Mouse (Mus musculus) cerebellum, adult 2 months (tissue): ENCODE measurements around the gene Fam83g. TPM values are rescaled to one million over a fixed set of nuclear protein-coding genes. Genes with fewer than 3 reads are reported as not detected.

ENCODE experiments used
- DNase-seq, 2 experiments: peaks; one replicate each; pipeline ENCODE4 v3.0.0; 2021
- H3K27ac ChIP-seq: fragments of 200-500 bp; 2 replicates; pipeline ENCODE4 v1.5.1; 2012; ENCODE audit warnings: low read length, control low read depth, inconsistent platforms; ENCODE audit not compliant: insufficient read depth
- H3K27me3 ChIP-seq: fragments of 200-500 bp; 2 replicates; pipeline ENCODE4 v1.6.1; 2012; ENCODE audit warnings: inconsistent platforms, mild to moderate bottlenecking, low read length, moderate library complexity; ENCODE audit not compliant: control insufficient read depth, insufficient read depth
- H3K4me1 ChIP-seq: fragments of 200-500 bp; 2 replicates; pipeline ENCODE4 v1.6.1; 2011; ENCODE audit warnings: low read length; ENCODE audit not compliant: control insufficient read depth, insufficient read depth
- H3K4me3 ChIP-seq: fragments of 200-500 bp; replicated peaks from 2 replicates; pipeline ENCODE3; 2011; ENCODE audit warnings: mild to moderate bottlenecking, low read depth, low read length, control low read depth; ENCODE audit not compliant: insufficient read depth
- CTCF ChIP-seq: fragments of 200-500 bp; IDR thresholded peaks from 2 replicates; pipeline ENCODE4 v1.5.1; 2011; ENCODE audit warnings: low read depth, mild to moderate bottlenecking, control low read depth, low read length, moderate library complexity, borderline replicate concordance; ENCODE audit not compliant: insufficient read depth
- POLR2A ChIP-seq: fragments of 200-500 bp; IDR thresholded peaks from 2 replicates; pipeline ENCODE4 v1.6.1; 2011; ENCODE audit warnings: low read length, control low read depth, borderline replicate concordance; ENCODE audit not compliant: insufficient read depth
- WGBS: fragments of 180-500 bp; shearing (Covaris S2); methylation state at CpG from one replicate; pipeline ENCODE4 v1.1.7; 2018; 5-methylcytosine and 5-hydroxymethylcytosine counted together
- polyA plus RNA-seq: library from polyadenylated mRNA; depleted of rRNA; stranded (reverse); fragments of >200 nt; gene quantifications from 2 replicates; pipeline ENCODE4 v1.2.3, GENCODE M21; 2012

The Fam83g gene
- polyA plus RNA-seq, 1 experiment = 0.08 TPM

- DNase-seq = no peak
- no peak overlapping the region for H3K27ac ChIP-seq
- no peak overlapping the region for H3K4me3 ChIP-seq
- 97% methylated on average over 5 of the region's 5 CpGs for WGBS
- TF ChIP-seq POLR2A (no peak), CTCF (no peak)
- H3K27me3 ChIP-seq = no peaks in the 10 kb centered on the region
- H3K4me1 ChIP-seq = peaks cover 9% of the 10 kb centered on the region
Observed at GRCm38 (mm10) chr11:61649163-61649580, 34.7 kb upstream of the Fam83g start.

- no peak overlapping the region for H3K4me3 ChIP-seq
- H3K27me3 ChIP-seq = no peaks in the 10 kb centered on the region
- H3K4me1 ChIP-seq = peaks cover 9% of the 10 kb centered on the region
- WGBS = 80% methylated on average over 4 of the region's 4 CpGs
- TF ChIP-seq POLR2A = no peak
- no peak for DNase-seq
- no peak overlapping the region for H3K27ac ChIP-seq
Observed at GRCm38 (mm10) chr11:61649626-61650025, 34.3 kb upstream of the Fam83g start.

GRCm38 (mm10) chr11:61650470-61651265 lies 33.2 kb upstream of the Fam83g start:
- Histone ChIP-seq H3K27ac (no peak overlapping the region), H3K27me3 (no peaks in the 10 kb centered on the region), H3K4me3 (no peak overlapping the region), H3K4me1 (peaks cover 9% of the 10 kb centered on the region)
- TF ChIP-seq CTCF (no peak), POLR2A (no peak)
- no peak for DNase-seq
- WGBS = 90% methylated on average over 9 of the region's 9 CpGs

- Histone ChIP-seq H3K4me3 (no peak overlapping the region), H3K27ac (no peak overlapping the region), H3K27me3 (no peaks in the 10 kb centered on the region), H3K4me1 (peaks cover 9% of the 10 kb centered on the region)
- no peak for TF ChIP-seq POLR2A
- TF ChIP-seq CTCF = no peak
- DNase-seq = no peak
- WGBS = 93% methylated on average over 5 of the region's 5 CpGs
Observed at GRCm38 (mm10) chr11:61652216-61652615, 31.7 kb upstream of the Fam83g start.

- TF ChIP-seq POLR2A = no peak
- no peak for TF ChIP-seq CTCF
- 73% methylated on average over 10 of the region's 10 CpGs for WGBS
- DNase-seq = no peak
- H3K4me3 ChIP-seq = no peak within 1 kb of the TSS
- no peak within 1 kb of the TSS for H3K27ac ChIP-seq
- no peaks in the 10 kb centered on the region for H3K27me3 ChIP-seq
- H3K4me1 ChIP-seq = peaks cover 11% of the 10 kb centered on the region
Observed at GRCm38 (mm10) chr11:61652686-61653447, 31.0 kb upstream of the Fam83g start, which contains the start of gene Grap. Gene Grap (plus strand): TSS chr11:61653265.

GRCm38 (mm10) chr11:61653568-61653967 lies 30.3 kb upstream of the Fam83g start:
- TF ChIP-seq POLR2A = no peak
- no peak for TF ChIP-seq CTCF
- Histone ChIP-seq H3K27ac (no peak overlapping the region), H3K27me3 (no peaks in the 10 kb centered on the region), H3K4me3 (no peak overlapping the region), H3K4me1 (peaks cover 11% of the 10 kb centered on the region)
- no peak for DNase-seq
- 75% methylated on average over 2 of the region's 2 CpGs for WGBS

- no peak for TF ChIP-seq CTCF
- WGBS = 92% methylated on average over 4 of the region's 4 CpGs
- Histone ChIP-seq H3K4me3 (no peak overlapping the region), H3K27ac (no peak overlapping the region), H3K4me1 (peaks cover 21% of the 10 kb centered on the region), H3K27me3 (no peaks in the 10 kb centered on the region)
- DNase-seq = no peak
Observed at GRCm38 (mm10) chr11:61654786-61655311, 29.0 kb upstream of the Fam83g start.
